8 mouse cellular contexts compared by ENCODE assay signal in genomic region chr10:7866762-7867665, GRCm38 (mm10). TPM values are rescaled to one million over a fixed set of nuclear protein-coding genes. Genes with fewer than 3 reads are reported as not detected.
DNase-seq lines count a peak whose midpoint lies in the region; TF ChIP-seq lines count a peak whose summit lies in the region.

No protein-coding gene starts in this region.

- no peak overlapping the region for H3K27ac ChIP-seq in kidney, adult 2 months (ENCODE audit: insufficient read depth, low read depth, low read length)
- H3K27ac ChIP-seq in midbrain, embryonic 10.5 days (replicated peaks): peak overlapping the region; percentile 57

- peak; percentile 53 for DNase-seq in ovary, postnatal 36 days (ENCODE audit: low spot score)
- no peak for DNase-seq in ovary, adult 18-20 months (ENCODE audit: low spot score)
- DNase-seq in cerebellum, postnatal 10 days: peak; percentile 57 to 68
- DNase-seq in gastrocnemius, postnatal 10 days: peak; percentile 50
- DNase-seq in kidney, adult 2 months: peak; percentile 26
- DNase-seq in midbrain, embryonic 10.5 days (ENCODE audit: low spot score): peak; percentile 46
- DNase-seq in frontal cortex, postnatal 14 days (ENCODE audit: low spot score in 2 of 2): no peak
- no peak for DNase-seq in frontal cortex, adult 2 months (ENCODE audit: extremely low spot score in 1 of 2, low spot score in 1 of 2)

- 24% methylated on average over 50 of the region's 50 CpGs for WGBS in kidney, adult 2 months
- 18% methylated on average over 50 of the region's 50 CpGs for WGBS in midbrain, embryonic 10.5 days

- no peaks in the 10 kb centered on the region for H3K27me3 ChIP-seq in kidney, adult 2 months (replicated peaks; ENCODE audit: control insufficient read depth, insufficient read depth, low read length)
- H3K27me3 ChIP-seq in midbrain, embryonic 10.5 days (ENCODE audit: low read depth, poor library complexity, severe bottlenecking): peaks cover 36% of the 10 kb centered on the region

- TF ChIP-seq POLR2A in kidney, adult 2 months (IDR thresholded peaks at IDR 0.05; ENCODE audit: low read depth, low read length): no peak

- H3K4me1 ChIP-seq in kidney, adult 2 months (ENCODE audit: control insufficient read depth, insufficient read depth, low read length): no peaks in the 10 kb centered on the region
- peaks cover 10% of the 10 kb centered on the region for H3K4me1 ChIP-seq in midbrain, embryonic 10.5 days

- H3K4me3 ChIP-seq in kidney, adult 2 months (ENCODE audit: insufficient read depth, low read depth, low read length): no peak overlapping the region
- H3K4me3 ChIP-seq in midbrain, embryonic 10.5 days: peak overlapping the region; percentile 57

- H3K36me3 ChIP-seq in kidney, adult 2 months (ENCODE audit: control insufficient read depth, insufficient read depth, low read length): no peaks in the 10 kb centered on the region
- H3K36me3 ChIP-seq in midbrain, embryonic 10.5 days: no peaks in the 10 kb centered on the region

- no peak for TF ChIP-seq CTCF in kidney, adult 2 months (conservative IDR thresholded peaks at IDR 0.05; ENCODE audit: insufficient read depth, insufficient read length, low read depth, low read length)

- H3K9me3 ChIP-seq in midbrain, embryonic 10.5 days (replicated peaks): no peaks in the 10 kb centered on the region

RNA-seq across cellular contexts. Expression of gene Zc3h12d, which starts 34.7 kb away (rescaled TPM):
- total RNA-seq in gastrocnemius, postnatal 10 days (2021): under 1 TPM; 0.05 to 0.09 TPM
- 0.98 and 1.8 TPM in 2 replicates for polyA plus RNA-seq in kidney, adult 2 months (2012; rRNA removed)
- polyA plus RNA-seq in midbrain, embryonic 10.5 days (2016; fragmentation: Nextera tagmentation; extraction: Ambion mirVana): 0.02 TPM in 1 of 2 replicates, not detected in the other
- polyA plus RNA-seq in frontal cortex, adult 2 months (2012; rRNA removed): 0.15 and 0.22 TPM in 2 replicates

Comparison
In these comparisons a context has a peak if more than half of its experiments do, and no peak if none do; other contexts are left out.
1. DNase-seq: peak in ovary, postnatal 36 days (single experiment), cerebellum, postnatal 10 days (2 of 2), gastrocnemius, postnatal 10 days (single experiment), kidney, adult 2 months (single experiment) and midbrain, embryonic 10.5 days (single experiment); none in ovary, adult 18-20 months (single experiment), frontal cortex, postnatal 14 days (0 of 2) and frontal cortex, adult 2 months (0 of 2).